Mouse (Mus musculus) spleen, postnatal 14 days (tissue): ENCODE measurements around the gene Cdk9.

Experiments used
- DNase-seq, 2 experiments: peaks; one replicate each; pipeline ENCODE4 v3.0.0; 2021 to 2022; ENCODE audit warnings: low spot score in 2 of 2

The Cdk9 gene

GRCm38 (mm10) chr2:32680051-32680451, 32.8 kb downstream of the Cdk9 start:
- no peak for DNase-seq

- DNase-seq, result no peak
These were observed 35.2 kb downstream of the Cdk9 start for GRCm38 (mm10) chr2:32677683-32678082.

DNA sequence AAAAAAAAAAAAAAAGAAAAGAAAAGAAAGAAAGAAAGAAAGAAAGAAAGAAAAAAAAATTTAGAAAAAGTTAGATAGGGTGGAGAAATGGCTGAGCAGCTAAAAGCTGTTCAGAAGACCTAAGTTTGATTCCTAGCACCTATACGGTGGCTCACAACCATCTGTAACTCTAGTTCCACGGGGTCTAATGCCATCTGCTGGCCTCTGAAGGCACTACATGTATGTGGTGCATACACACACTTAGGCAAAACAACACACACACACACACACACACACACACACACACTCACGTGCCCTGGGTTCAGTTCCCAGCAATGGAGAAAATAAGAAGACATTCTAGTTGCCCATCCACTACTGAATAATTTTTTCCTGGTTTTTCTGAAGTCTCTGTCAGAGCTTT, 36.1 kb downstream of the Cdk9 start:
- no peak for DNase-seq

- DNase-seq, result no peak
These were observed 39.5 kb downstream of the Cdk9 start for GRCm38 (mm10) chr2:32673176-32673917.

- DNase-seq, result no peak
These were observed 40.8 kb downstream of the Cdk9 start for GRCm38 (mm10) chr2:32671907-32672595.

GRCm38 (mm10) chr2:32671147-32671546, 41.7 kb downstream of the Cdk9 start:
- no peak for DNase-seq

DNA sequence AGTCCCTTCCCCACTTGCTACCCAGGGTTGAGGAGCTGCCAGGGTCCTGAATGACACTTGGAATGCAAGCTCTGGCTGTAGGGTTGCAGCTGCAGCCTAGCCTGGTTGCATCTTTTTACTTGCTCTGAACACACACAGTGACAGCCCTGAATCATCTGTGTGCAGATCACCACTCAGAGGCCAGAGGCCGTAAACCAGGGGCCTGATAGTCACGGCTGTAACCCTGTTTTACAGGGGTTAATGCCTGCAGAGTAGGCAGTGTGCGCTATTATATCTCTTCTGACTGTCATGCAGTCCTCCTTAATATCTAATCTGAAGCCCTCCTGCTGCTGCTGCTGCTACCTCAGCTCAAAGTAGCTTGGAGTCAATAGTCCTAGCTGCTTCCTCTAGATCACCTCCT, 43.0 kb downstream of the Cdk9 start:
- no peak for DNase-seq

GRCm38 (mm10) chr2:32668176-32668575, 44.7 kb downstream of the Cdk9 start:
- no peak for DNase-seq

- DNase-seq, result no peak
These were observed 45.1 kb downstream of the Cdk9 start for GRCm38 (mm10) chr2:32667775-32668174.

DNA sequence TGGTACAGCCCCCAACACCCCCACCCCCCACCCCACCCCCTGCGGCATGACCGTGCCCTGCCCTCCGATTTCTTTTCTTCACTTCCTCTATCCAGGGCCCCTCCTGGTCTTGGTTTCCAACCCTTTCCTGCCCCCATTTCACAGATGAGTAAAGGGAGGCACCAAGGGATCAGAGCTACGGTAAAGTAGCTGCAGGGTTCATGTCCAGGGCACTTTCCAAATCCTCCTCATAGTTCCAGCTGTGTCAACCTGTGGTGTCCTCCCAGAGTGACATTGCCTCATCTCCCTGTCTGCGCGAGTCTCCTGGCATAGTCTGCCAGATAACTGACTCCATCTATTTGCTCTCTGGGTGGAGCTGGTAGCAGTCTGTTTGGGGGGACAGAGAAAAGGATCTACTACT, 47.0 kb downstream of the Cdk9 start:
- no peak for DNase-seq

DNA sequence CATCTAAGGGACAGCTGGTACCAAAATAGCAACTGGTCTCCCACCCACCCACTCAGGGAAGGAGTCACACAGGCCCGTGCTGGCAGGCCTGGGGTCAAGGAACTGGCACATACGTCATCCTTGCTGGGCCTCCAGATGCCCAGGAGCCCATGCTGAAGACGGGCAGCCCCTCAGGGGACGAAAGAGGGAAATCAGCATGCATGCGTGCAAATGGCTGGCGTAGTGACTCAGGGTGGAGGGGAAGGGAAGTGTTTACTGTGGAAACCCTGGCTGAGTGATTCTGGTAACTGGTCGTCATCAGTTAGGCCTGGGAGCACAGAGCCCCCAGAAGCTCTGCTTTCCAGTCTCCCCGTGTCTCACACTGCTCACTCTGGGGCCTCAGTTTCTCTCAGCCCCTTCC, 47.5 kb downstream of the Cdk9 start:
- no peak for DNase-seq

GRCm38 (mm10) chr2:32662291-32662690, 50.6 kb downstream of the Cdk9 start:
- no peak for DNase-seq

DNA sequence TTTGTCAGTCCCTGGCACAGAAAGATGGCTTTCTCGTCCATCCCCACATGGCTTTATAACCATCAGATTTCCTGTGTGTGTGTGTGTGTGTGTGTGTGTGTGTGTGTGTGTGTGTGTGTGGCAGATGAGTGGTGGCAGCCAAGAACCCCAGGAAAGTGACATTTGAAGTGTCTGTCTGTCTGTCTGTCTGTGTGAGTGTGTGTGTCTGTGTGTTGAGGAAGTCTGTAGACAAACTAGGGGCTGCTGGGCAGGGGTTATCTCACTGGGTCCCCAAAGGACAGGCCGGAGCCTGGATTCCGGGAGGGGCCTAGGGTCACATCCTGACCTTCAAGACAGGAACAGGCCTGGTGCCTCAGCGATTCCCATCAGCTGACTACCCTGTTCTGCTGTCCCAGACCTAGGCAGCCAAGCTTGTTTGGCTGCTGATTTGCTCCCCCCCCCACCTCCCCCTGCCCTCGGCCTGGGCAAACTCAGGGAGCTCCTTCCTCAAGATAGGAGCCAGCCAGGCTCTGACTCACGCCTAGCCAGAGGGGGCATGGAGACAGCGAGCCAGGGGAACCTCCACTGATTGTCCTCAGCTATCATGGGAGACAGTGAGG, 51.3 kb downstream of the Cdk9 start:
- DNase-seq, result no peak

- no peak for DNase-seq
These were observed 54.0 kb downstream of the Cdk9 start for GRCm38 (mm10) chr2:32658873-32659272.

DNA sequence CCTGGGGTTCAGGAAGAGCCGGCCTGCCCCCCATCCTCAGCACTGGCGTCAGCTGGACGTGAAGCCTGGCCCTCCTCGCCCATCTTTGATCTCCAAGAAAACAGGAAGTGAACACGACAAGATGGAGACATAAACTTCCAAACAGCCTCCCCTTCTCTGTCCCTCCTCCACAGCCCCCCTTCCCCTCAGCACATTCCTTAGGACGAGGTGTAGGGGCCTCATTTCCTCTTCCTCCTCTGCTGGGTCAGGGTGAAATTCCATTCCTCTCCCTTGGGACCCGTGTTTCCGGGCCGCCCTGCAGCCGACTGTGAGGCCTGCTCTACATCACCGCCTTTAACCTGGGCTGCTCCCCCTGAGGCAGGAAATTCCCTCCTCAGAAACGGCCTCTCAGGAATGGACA, 57.0 kb downstream of the Cdk9 start:
- DNase-seq, result no peak
